Mouse (Mus musculus) limb, embryonic 13.5 days (tissue): ENCODE measurements at regions not wholly inside any gene's neighbourhood (a gene's known extent, or its start where the extent isn't known, plus 50 kb on each side); places are given as distances from the start of the nearest gene placed in this dataset.

ENCODE experiments used
- ATAC-seq: fragments of 200-750 bp; cut with Nextera tagmentation; 2 replicates; pipeline ENCODE4 v1.8.0; 2017; ENCODE audit warnings: low read depth, moderate number of reproducible peaks, moderate TSS enrichment; ENCODE audit not compliant: low FRiP score
- H3K27ac ChIP-seq: fragments of 300-500 bp; sonication (generic); 2 replicates; pipeline ENCODE4 v1.5.1; 2015; ENCODE audit warnings: inconsistent platforms, mild to moderate bottlenecking, moderate library complexity
- H3K27me3 ChIP-seq: fragments of 300-500 bp; sonication (generic); 2 replicates; pipeline ENCODE4 v1.6.1; 2015; ENCODE audit warnings: mild to moderate bottlenecking, inconsistent platforms
- H3K36me3 ChIP-seq: fragments of 300-500 bp; sonication (generic); 2 replicates; pipeline ENCODE4 v1.6.1; 2015; ENCODE audit warnings: inconsistent platforms, mild to moderate bottlenecking, moderate library complexity
- H3K4me1 ChIP-seq: fragments of 300-500 bp; sonication (generic); 2 replicates; pipeline ENCODE4 v1.6.1; 2015; ENCODE audit warnings: inconsistent platforms
- H3K4me2 ChIP-seq: fragments of 300-500 bp; sonication (generic); replicated peaks from 2 replicates; pipeline ENCODE4 v1.6.1; 2015; ENCODE audit warnings: inconsistent platforms, mild to moderate bottlenecking, moderate library complexity
- H3K4me3 ChIP-seq: fragments of 300-500 bp; sonication (generic); 2 replicates; pipeline ENCODE4 v1.5.1; 2015; ENCODE audit warnings: moderate library complexity, mild to moderate bottlenecking, inconsistent platforms
- H3K9ac ChIP-seq: fragments of 300-500 bp; sonication (generic); 2 replicates; pipeline ENCODE4 v1.6.1; 2015; ENCODE audit warnings: mild to moderate bottlenecking, inconsistent platforms
- H3K9me3 ChIP-seq: fragments of 300-500 bp; sonication (generic); 2 replicates; pipeline ENCODE4 v1.6.1; 2016; ENCODE audit warnings: inconsistent platforms
- WGBS: fragments of 180-500 bp; shearing (Covaris S2); methylation state at CpG from one replicate; pipeline ENCODE4 v1.1.7; 2015; 5-methylcytosine and 5-hydroxymethylcytosine counted together

DNA sequence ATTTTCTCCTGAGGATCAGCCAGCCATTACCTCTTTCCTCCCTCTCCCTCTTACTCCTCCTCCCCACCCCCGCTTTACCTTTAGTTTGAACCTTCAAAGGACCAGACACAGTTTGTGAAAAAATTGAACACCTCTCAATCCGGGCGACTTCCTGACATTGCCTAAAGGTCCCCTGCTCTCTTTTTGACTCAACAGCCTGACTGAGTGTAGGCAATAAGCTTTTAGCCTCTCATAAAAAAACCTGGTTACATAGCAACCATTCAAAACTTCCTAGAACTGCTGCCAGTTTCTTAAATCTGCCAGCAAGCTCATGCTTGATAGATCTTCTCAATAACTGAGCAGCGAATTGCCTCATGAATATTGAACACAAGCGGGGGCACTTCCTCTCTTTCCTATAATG is 71.7 kb downstream of the Zfp945 start:
- Histone ChIP-seq H3K4me3 (no peak overlapping the region), H3K27ac (no peak overlapping the region), H3K27me3 (no peaks in the 10 kb centered on the region), H3K9ac (no peak overlapping the region), H3K4me1 (no peaks in the 10 kb centered on the region), H3K9me3 (peaks cover 28% of the 10 kb centered on the region), H3K36me3 (peaks cover 16% of the 10 kb centered on the region), H3K4me2 (no peak overlapping the region)
- WGBS = 78% methylated on average over 5 of the region's 5 CpGs
- no peak for ATAC-seq

- Histone ChIP-seq H3K27me3 (no peaks in the 10 kb centered on the region), H3K4me1 (no peaks in the 10 kb centered on the region), H3K9ac (no peak overlapping the region), H3K27ac (no peak overlapping the region), H3K9me3 (peaks cover 14% of the 10 kb centered on the region), H3K4me2 (no peak overlapping the region), H3K4me3 (no peak overlapping the region), H3K36me3 (peaks cover 33% of the 10 kb centered on the region)
- 92% methylated on average over 2 of the region's 2 CpGs for WGBS
- no peak for ATAC-seq
These were observed 82.5 kb downstream of the Zfp945 start for GRCm38 (mm10) chr17:22784481-22784880.

DNA sequence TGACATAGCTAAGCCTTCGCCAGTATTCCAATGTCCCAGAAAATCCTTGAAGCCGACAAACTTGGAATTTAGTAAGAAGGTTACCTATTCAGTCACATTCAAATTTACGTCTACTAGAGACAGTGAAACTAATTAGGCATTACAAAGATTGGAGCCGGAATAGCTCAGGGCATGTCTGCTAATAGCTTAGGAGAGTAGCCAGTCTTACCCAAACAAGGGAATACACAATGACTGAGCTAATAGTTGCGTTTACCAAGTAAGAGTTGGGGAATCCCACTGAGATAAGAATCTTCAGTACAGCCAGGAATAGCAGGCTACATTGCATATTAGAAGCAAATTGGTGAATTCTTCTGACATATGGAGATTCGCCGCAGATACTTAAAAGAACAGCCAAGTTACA is 121.2 kb downstream of the Zfp945 start:
- Histone ChIP-seq H3K27ac (no peak overlapping the region), H3K9me3 (no peaks in the 10 kb centered on the region), H3K4me3 (no peak overlapping the region), H3K4me2 (no peak overlapping the region), H3K9ac (no peak overlapping the region), H3K36me3 (no peaks in the 10 kb centered on the region), H3K4me1 (no peaks in the 10 kb centered on the region), H3K27me3 (no peaks in the 10 kb centered on the region)
- ATAC-seq = no peak
- WGBS = 62% methylated on average over 7 of the region's 7 CpGs

- Histone ChIP-seq H3K4me1 (peaks cover 8% of the 10 kb centered on the region), H3K4me3 (peak overlapping the region; percentile 66), H3K4me2 (peak overlapping the region; percentile 66), H3K36me3 (peaks cover 20% of the 10 kb centered on the region), H3K27ac (peak overlapping the region; percentile 84), H3K27me3 (no peaks in the 10 kb centered on the region), H3K9ac (peak overlapping the region; percentile 74), H3K9me3 (no peaks in the 10 kb centered on the region; the same call in 1 of the 2 replicates)
- under 1% methylated on average over 25 of the region's 25 CpGs for WGBS
- ATAC-seq = peak; percentile 92
These were observed 127.3 kb downstream of the Zfp945 start for GRCm38 (mm10) chr17:22739581-22740178.

DNA sequence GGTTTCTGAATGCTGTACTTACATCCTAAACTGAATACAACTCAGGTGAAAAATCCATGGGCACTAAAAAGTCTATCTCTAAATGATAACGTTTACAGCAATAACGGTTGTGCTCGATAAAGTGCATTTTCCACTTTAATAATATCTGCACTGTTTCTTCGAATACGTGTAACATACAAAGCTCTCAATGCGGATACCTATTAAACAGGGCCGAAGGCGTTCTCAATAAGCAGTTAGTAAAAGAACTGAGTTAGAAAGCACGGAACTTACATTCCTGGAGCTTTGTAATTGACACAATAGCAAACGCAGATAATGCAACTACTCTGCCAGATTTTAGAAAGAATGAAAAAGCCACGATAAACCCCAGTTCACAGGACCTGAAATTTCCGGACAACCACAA is 127.8 kb downstream of the Zfp945 start:
- Histone ChIP-seq H3K27ac (peak overlapping the region; percentile 84), H3K4me3 (peak overlapping the region; percentile 66), H3K4me2 (peak overlapping the region; percentile 66), H3K4me1 (peaks cover 8% of the 10 kb centered on the region), H3K9me3 (no peaks in the 10 kb centered on the region; the same call in 1 of the 2 replicates), H3K36me3 (peaks cover 23% of the 10 kb centered on the region), H3K27me3 (no peaks in the 10 kb centered on the region), H3K9ac (peak overlapping the region; percentile 74)
- WGBS = 9% methylated on average over 12 of the region's 12 CpGs
- ATAC-seq = peak; percentile 36; the same call in 1 of the 2 replicates

DNA sequence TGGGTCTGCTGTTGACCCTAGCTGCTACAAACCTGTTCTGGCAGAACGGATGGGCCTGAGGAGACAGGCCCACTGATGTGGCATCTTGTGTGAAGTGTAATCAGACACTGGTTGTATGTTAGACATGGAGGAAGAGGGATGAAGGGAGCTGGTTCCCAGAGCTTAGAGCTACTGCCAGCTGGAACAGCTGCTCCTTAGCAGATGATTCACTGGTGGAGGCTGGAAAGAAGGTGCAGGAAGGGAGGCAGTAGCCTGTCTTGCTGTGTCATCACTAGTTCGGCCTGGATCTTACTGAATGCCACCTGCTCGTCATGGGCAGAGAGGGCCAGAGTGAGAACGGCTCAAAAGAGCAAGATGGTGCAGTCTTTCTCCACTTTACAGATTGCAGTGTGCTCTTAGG is 130.6 kb downstream of the Zfp945 start:
- WGBS = 89% methylated on average over 4 of the region's 4 CpGs
- Histone ChIP-seq H3K27ac (no peak overlapping the region), H3K4me3 (no peak overlapping the region), H3K27me3 (no peaks in the 10 kb centered on the region), H3K9me3 (peaks cover 12% of the 10 kb centered on the region), H3K4me2 (no peak overlapping the region), H3K9ac (no peak overlapping the region), H3K4me1 (peaks cover 8% of the 10 kb centered on the region), H3K36me3 (peaks cover 38% of the 10 kb centered on the region)
- ATAC-seq = no peak
